Mouse (Mus musculus): ENCODE data around the gene Grin1.

Gene Grin1

GRCm38 (mm10) chr2:25318971-25319773 lies at the start of gene Grin1:
TSS of gene Grin1 (minus strand) at chr2:25319187.
- DNase-seq: peak; percentile 84

DNA sequence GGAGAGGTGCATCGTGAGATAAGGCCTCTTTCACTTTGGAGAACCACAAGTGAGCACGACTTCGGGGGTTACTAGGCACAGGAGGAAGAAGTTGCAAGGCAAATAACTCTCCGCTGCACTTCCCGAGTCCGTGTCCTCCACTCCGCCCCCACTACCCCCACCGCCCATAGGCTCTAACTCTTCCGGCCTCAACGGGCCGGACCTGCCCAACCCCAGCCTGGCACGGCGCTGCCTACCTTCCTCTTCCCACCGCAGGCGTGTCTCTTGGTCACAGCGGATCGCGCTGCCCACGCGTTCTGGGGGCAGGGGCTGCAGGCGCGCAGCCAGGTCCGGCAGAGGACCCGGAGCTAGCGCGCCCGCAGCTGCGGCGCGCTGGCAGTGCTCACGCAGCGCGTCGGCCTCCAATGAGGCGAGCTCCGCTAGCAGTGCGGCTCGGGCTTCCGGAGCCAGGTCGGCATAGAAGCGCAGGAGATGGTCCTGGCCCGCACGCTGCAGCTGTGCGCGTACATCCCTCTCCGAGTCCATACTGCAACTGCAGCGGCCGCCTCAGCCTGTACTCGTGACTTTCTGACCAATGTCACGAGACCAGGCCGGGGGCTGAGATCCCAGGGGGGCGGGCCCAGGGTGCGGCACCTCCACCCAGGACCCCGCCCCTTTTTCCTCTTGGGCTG lies 46.2 kb upstream of the Grin1 start, which contains the start of gene Uap1l1:
Uap1l1 (minus strand) TSS at position 592 of the 671 bp plus-strand sequence.
- peak; percentile 50 for DNase-seq

- no peak for DNase-seq
Measured at GRCm38 (mm10) chr2:25364761-25365090, 45.7 kb upstream of the Grin1 start.

DNA sequence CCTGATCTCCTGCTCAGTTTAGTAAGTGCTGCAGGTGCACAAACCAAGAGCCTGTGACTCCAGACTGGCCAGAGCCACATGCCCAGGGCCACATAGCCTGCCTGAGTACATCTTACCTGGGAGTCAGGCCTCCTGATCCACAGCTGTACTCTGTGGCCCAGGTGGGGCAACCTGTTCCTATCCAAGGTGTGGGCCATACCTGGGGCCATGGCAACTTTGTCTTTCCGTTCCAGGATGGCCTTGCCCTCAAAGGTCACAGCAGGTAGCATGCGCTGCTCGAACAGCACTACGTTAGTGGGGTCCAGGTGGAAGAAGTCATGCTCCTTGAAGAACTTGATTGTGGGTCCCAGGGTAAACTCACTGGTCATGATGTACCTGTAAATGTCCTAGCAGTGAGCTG lies 45.3 kb upstream of the Grin1 start:
- DNase-seq: no peak

DNA sequence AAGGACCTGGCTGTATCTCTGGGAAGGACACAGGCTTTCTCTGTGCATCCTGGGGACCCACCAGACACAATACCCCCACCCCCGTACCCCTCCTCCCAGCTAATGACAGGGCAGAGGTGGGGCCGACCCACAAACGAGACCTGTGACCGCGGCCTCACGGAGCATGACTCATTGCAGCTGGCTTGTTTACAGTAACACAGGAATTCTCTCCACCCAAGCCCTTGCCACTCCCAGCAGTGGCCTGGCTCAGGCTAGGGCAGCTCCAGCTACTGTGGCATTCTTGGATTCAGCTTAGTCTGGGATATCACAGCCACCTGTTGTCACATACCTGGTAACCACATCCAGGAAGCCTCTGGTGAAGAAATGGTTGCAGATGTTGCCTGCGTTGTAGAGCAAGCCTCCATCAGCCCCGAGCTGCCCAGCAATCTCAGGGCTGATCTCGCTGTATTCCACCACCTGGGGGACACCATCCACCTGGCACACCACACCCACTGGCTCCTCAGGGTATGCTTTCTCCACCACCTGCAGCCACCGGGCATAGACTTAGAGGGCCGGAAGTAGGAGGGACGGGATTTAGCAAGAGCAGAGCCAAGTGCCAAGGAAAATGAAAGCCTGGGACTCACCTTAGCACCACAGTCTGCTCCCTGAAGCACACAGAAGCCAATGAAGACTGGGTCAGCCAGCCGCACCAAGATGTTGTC lies 44.6 kb upstream of the Grin1 start:
- DNase-seq: no peak

DNA sequence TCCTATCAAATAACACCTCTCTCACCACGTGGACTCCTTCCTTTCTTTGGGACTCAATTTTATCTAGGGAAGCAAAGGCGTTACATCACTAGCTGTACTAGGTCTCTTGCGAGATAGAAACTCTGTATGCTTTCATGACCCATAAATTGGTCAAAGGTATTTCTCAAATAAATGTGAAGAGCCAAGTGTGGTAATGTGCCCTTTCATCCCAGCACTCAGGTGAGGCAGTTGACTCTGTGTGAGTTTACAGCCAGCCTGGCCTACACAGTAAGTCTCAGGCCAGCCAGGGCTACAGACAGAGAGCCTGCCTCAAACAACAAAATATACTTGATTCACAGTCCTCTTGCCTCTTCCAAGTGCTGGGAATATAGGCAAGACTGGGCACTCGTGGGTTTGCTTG lies 40.9 kb upstream of the Grin1 start:
- DNase-seq: no peak

DNA sequence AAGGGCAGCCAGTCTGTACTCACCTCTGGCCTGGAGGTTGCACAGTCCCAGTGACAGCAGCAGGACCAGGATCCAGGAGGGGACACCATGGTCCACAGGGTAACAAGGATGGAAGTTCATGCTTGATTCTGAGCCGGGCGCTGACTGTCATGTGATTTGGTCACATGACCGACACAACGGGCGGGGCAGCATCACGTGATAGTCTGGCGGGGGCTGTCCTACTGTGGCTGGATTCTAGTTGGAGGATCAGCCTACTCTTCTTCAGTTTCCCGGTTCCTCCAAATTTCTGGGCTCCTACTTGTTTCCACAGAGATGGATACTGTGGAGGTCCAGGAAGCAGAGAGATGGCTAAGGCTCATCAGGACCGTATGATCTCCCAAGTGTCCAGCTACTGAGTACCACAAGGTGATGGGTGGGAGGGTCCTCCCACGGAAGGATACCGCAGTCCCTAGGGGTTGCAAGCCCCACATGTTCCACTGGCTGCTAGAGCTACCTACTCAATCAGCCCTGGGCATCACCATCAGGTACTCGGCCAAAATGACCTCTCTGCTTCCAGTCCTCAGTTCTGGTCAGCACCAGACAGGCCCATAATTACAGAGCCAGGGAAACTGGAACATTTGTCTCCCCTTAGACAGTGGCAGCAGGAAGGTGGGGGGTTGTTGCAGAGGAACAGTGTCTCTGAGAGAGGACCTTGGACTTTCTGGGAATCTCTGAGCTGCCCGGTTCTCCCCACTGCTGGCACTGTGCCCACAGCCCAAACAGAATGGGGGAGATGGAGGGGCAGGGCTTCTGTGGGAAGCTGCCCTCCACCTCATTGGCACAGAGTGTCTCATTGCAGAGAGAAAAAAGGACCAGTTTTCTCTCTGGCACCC lies 37.5 kb upstream of the Grin1 start, which contains the start of gene Dpp7:
Dpp7 (minus strand) TSS at position 152 of the 872 bp plus-strand sequence.
- peak; percentile 83 for DNase-seq

DNA sequence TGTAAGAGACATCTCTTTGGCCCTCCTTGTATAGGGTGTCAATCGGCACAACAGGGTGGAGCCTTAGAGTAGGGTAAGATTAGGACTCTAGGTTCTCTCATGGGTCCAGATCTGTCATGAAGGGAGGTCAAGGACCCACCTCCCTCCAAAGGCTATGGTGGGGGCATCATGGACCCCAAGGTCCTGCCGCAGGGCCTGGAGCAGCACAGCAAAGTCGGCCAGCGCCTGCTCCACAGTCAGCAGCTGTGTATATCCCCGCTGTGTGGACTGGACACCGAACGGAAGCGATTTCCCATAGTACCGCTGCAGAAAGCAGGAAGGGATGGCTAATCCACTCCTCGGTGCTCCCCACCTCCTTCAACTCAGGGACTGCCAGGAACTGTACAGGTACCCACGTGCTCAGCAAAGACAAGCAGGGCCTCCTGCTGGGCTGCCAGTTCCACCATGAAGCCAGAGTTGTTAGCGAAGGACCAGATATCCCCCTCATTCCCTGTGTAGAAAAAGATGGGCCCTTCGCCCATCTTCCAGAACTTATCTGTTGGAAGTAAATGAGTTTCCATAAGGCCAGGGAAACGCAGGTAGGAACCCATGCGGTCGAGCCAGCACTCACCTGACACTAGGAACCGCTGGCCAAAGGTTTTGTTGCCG lies 36.6 kb upstream of the Grin1 start:
- no peak for DNase-seq

DNA sequence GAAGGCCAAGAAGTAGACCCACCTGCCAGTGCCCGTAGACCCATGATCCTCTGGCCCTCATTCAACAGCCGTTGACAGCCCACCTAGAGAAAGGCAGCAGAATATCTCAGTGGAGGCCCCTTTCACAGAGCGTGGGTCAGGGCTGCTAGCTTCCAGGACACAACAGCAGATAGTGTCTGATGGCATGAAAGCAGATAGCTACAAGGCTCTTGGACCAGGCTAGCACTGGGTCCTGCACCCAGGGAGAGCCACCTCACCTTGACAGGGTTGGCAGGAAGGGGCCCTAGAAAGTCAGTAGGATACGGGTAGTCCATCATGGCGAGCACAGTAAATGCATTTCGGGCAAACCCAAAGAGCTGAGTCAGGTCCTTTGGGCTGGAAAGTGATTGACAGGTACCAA lies 35.2 kb upstream of the Grin1 start:
- no peak for DNase-seq

DNA sequence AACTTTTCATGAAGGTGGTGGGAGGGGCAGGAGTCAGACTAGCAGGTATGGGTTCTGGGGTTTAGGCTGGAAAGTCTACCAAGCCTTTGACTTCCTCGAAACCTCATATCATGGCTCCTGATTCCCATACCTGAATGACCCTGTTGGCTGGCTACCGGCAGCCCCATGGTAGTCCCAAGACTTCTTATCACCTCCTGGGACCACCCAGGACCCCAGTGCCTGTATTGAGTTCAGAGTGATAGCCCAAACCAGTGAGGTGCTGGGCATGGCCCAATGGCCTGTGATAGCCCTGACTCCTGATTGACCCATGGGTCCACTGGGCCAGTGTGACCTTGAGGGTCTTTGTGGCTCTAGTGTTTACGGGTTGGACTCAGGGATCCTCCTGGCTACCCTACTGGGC lies 31.7 kb upstream of the Grin1 start:
- no peak for DNase-seq

GRCm38 (mm10) chr2:25349499-25349898 lies 30.5 kb upstream of the Grin1 start:
- DNase-seq: no peak

GRCm38 (mm10) chr2:25348162-25348561 lies 29.2 kb upstream of the Grin1 start:
- DNase-seq: no peak

- DNase-seq: no peak
Measured at GRCm38 (mm10) chr2:25338303-25338702, 19.3 kb upstream of the Grin1 start.

- DNase-seq: no peak
Measured at GRCm38 (mm10) chr2:25333569-25333968, 14.6 kb upstream of the Grin1 start.

DNA sequence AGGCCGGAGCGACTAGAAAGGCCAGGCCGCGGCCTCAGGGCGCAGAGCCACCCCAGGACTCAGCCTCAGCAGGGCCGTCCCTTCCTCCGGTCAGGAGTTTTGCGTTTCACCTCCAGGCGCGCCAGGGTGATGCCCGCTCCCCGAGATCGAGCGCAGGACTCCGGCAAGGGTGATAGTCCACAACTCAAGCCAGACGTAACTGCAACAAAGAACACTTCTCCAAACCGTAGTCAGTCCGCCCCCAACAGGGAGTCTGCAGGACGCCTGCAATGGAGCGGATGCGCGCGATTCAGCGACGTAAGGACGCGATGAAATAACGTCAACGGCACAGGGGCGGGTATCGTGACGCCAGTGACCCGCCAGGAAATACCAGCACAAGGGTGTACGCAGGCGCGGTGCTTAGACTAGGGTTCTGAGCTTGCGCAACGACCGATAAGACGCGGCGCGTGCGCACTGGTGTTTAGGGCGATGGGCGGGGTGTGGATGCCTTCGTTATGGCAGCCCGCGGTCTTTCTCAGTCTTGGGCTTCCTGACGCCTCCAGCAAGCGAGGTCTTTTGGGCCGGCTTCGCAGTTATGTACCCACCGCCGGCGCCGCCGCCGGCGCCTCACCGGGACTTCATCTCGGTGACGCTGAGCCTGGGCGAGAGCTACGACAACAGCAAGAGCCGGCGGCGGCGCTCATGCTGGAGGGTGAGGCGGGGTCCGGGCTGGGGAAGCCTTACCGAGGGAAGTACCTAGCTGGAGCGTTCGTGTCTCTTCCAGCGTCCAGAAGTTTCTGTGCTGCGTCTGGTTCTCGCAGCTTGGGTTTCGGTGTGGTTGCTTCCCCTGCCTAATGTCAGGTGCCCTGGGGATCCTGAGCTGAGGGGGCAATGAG lies 13.5 kb upstream of the Grin1 start, which contains the start of gene Man1b1:
Man1b1 (plus strand) TSS at position 53 of the 875 bp plus-strand sequence.
- DNase-seq: peak; percentile 99

- no peak for DNase-seq
Measured at GRCm38 (mm10) chr2:25331470-25331869, 12.5 kb upstream of the Grin1 start.

DNA sequence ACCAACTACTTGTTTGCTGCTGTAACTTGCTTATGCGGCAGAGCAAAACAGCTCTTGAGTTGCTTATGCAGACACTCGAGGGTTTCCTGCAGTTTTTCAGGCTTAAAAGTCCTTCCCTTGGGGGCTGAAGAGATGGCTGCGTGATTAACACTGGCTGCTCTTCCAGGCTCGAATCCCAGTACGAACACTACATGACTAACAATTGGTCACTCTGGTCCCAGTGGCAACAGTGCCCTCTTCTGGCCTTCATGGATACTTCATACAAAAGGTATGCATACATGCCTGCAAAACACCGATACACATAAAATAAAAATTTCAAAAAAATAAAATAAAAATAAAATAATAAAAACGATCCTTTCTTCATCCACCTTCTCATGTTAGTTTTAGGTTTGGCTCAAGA lies 9.5 kb upstream of the Grin1 start:
- peak; percentile 54 for DNase-seq

- DNase-seq: no peak
Measured at GRCm38 (mm10) chr2:25326036-25326435, 7.0 kb upstream of the Grin1 start.

DNA sequence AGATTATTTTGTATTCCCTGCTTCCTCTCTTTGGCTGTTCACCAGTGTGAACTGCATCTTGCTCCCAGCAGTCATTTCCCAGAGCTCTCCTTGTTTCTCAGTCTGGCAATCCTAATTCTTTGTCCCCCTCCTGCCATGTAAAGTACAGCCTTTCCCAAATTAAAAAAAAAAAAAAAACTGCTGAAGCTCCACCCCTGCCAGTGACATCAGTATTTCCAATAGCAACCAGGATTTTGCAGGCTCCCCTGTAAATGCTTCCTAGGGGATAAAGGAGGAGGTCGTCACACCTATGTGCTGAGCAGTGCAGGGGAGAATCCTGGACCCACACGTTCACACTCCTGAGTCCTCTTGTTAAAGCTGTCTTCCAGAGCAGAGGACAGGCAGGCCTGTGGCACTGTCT lies 1.1 kb upstream of the Grin1 start:
- no peak for DNase-seq

DNA sequence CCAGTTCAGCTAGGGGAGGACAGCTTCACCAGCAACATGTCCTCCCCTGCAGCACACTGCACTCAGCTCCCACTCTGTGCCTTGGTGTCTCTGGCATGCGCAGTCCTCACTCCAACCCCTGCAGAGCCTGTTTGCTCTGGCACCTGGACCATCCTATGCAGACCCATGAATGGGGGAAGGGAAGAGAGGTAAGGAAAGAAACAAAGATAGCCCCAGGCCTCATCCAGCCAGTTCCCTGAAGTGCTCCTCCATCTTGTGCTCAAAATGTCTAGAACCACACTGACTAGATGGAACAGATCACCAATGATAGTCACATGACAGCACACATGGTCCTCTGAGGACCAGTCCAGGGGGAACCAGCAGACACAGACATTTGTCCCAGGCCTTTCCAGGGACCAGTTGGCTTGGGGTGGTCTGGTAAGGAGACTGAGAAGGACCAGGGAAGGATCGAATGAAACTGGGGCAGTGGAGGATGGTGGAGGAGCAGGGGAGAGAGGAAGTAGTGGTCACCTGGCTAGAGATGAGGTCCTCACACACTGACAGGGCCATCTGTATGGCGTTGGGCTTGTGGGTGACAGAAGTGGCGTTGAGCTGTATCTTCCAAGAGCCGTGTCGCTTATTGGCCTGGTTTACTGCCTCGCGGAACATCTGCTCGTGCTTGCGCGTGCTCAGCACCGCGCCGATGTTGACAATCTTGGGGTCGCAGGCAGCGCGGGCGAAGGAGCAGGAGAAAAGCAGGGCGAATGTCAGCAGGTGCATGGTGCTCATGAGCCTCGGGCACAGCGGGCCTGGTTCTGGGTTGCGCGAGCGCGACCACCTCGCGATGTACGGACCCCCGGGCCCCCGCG lies 644 bp downstream of the Grin1 start:
- peak; percentile 60 for DNase-seq
